Mouse (Mus musculus): Measurements from ENCODE around the gene Fhl3.

Fhl3 gene

GRCm38 (mm10) chr4:124685897-124686402 is 14.6 kb upstream of the Fhl3 start:
- Histone ChIP-seq H3K36me3 (ENCODE audit: insufficient read depth, low read length) (peaks cover 93% of the 10 kb centered on the region), H3K27me3 (ENCODE audit: insufficient read depth, low read length) (no peaks in the 10 kb centered on the region), H3K9me3 (ENCODE audit: low read length) (no peaks in the 10 kb centered on the region), H3K4me3 (replicated peaks; ENCODE audit: low read length) (no peak overlapping the region), H3K4me1 (replicated peaks; ENCODE audit: low read depth, low read length) (peaks cover 31% of the 10 kb centered on the region)
- no peak for TF ChIP-seq CTCF (conservative IDR thresholded peaks at IDR 0.05; ENCODE audit: low read length)
- no peak for TF ChIP-seq NANOG (IDR thresholded peaks at IDR 0.05; ENCODE audit: borderline replicate concordance, low read length)
- no peak for TF ChIP-seq POU5F1 (IDR thresholded peaks at IDR 0.05; ENCODE audit: borderline replicate concordance, low read length)

- Histone ChIP-seq H3K9me3 (ENCODE audit: low read length) (no peaks in the 10 kb centered on the region), H3K4me1 (replicated peaks; ENCODE audit: low read depth, low read length) (peaks cover 58% of the 10 kb centered on the region), H3K27me3 (ENCODE audit: insufficient read depth, low read length) (peaks cover 10% of the 10 kb centered on the region), H3K4me3 (replicated peaks; ENCODE audit: low read length) (no peak overlapping the region), H3K36me3 (ENCODE audit: insufficient read depth, low read length) (peaks cover 49% of the 10 kb centered on the region)
- no peak for TF ChIP-seq NANOG (IDR thresholded peaks at IDR 0.05; ENCODE audit: borderline replicate concordance, low read length)
These were observed 9.0 kb upstream of the Fhl3 start for GRCm38 (mm10) chr4:124691455-124691854.

- Histone ChIP-seq H3K4me1 (replicated peaks; ENCODE audit: low read depth, low read length) (peaks cover 51% of the 10 kb centered on the region), H3K27me3 (ENCODE audit: insufficient read depth, low read length) (peaks cover 10% of the 10 kb centered on the region), H3K4me3 (replicated peaks; ENCODE audit: low read length) (peak overlapping the region; percentile 96), H3K36me3 (ENCODE audit: insufficient read depth, low read length) (peaks cover 39% of the 10 kb centered on the region), H3K9me3 (ENCODE audit: low read length) (no peaks in the 10 kb centered on the region)
- TF ChIP-seq NANOG (IDR thresholded peaks at IDR 0.05; ENCODE audit: borderline replicate concordance, low read length) (no peak), POU5F1 (IDR thresholded peaks at IDR 0.05; ENCODE audit: borderline replicate concordance, low read length) (no peak), CTCF (conservative IDR thresholded peaks at IDR 0.05; ENCODE audit: low read length) (no peak)
These were observed 8.1 kb upstream of the Fhl3 start for GRCm38 (mm10) chr4:124692416-124692861.

- TF ChIP-seq POU5F1 (IDR thresholded peaks at IDR 0.05; ENCODE audit: borderline replicate concordance, low read length) (no peak), NANOG (IDR thresholded peaks at IDR 0.05; ENCODE audit: borderline replicate concordance, low read length) (no peak)
- Histone ChIP-seq H3K4me3 (replicated peaks; ENCODE audit: low read length) (peak within 1 kb of the TSS; percentile 96), H3K27me3 (ENCODE audit: insufficient read depth, low read length) (peaks cover 12% of the 10 kb centered on the region)
These were observed 7.2 kb upstream of the Fhl3 start, which contains the start of gene Utp11 for GRCm38 (mm10) chr4:124693135-124693894. Gene Utp11 (minus strand): TSS chr4:124693600.

GRCm38 (mm10) chr4:124694572-124694971 is 5.9 kb upstream of the Fhl3 start:
- Histone ChIP-seq H3K27me3 (ENCODE audit: insufficient read depth, low read length) (peaks cover 19% of the 10 kb centered on the region), H3K36me3 (ENCODE audit: insufficient read depth, low read length) (peaks cover 18% of the 10 kb centered on the region), H3K9me3 (ENCODE audit: low read length) (no peaks in the 10 kb centered on the region), H3K4me1 (replicated peaks; ENCODE audit: low read depth, low read length) (peaks cover 50% of the 10 kb centered on the region), H3K4me3 (replicated peaks; ENCODE audit: low read length) (no peak overlapping the region)
- TF ChIP-seq POU5F1 (IDR thresholded peaks at IDR 0.05; ENCODE audit: borderline replicate concordance, low read length) (no peak), NANOG (IDR thresholded peaks at IDR 0.05; ENCODE audit: borderline replicate concordance, low read length) (no peak)

More at GRCm38 (mm10) chr4:124693135-124693894, 7.2 kb upstream of the Fhl3 start, which contains the start of gene Utp11:
- H3K4me1 ChIP-seq (replicated peaks; ENCODE audit: low read depth, low read length), result peaks cover 45% of the 10 kb centered on the region
- H3K36me3 ChIP-seq (ENCODE audit: insufficient read depth, low read length), result peaks cover 30% of the 10 kb centered on the region
- H3K9me3 ChIP-seq (ENCODE audit: low read length), result no peaks in the 10 kb centered on the region

GRCm38 (mm10) chr4:124695786-124696516 is 4.5 kb upstream of the Fhl3 start:
- TF ChIP-seq CTCF (conservative IDR thresholded peaks at IDR 0.05; ENCODE audit: low read length) (no peak), POU5F1 (IDR thresholded peaks at IDR 0.05; ENCODE audit: borderline replicate concordance, low read length) (no peak), NANOG (IDR thresholded peaks at IDR 0.05; ENCODE audit: borderline replicate concordance, low read length) (no peak)
- peak overlapping the region; percentile 59 for H3K4me3 ChIP-seq (replicated peaks; ENCODE audit: low read length)
- H3K4me1 ChIP-seq (replicated peaks; ENCODE audit: low read depth, low read length), result peaks cover 56% of the 10 kb centered on the region
- H3K9me3 ChIP-seq (ENCODE audit: low read length), result no peaks in the 10 kb centered on the region
- peaks cover 8% of the 10 kb centered on the region for H3K36me3 ChIP-seq (ENCODE audit: insufficient read depth, low read length)
- H3K27me3 ChIP-seq (ENCODE audit: insufficient read depth, low read length), result peaks cover 19% of the 10 kb centered on the region

- H3K27me3 ChIP-seq (ENCODE audit: insufficient read depth, low read length), result peaks cover 23% of the 10 kb centered on the region
- no peak for TF ChIP-seq NANOG (IDR thresholded peaks at IDR 0.05; ENCODE audit: borderline replicate concordance, low read length)
- no peak for TF ChIP-seq CTCF (conservative IDR thresholded peaks at IDR 0.05; ENCODE audit: low read length)
- no peak for TF ChIP-seq POU5F1 (IDR thresholded peaks at IDR 0.05; ENCODE audit: borderline replicate concordance, low read length)
- H3K4me1 ChIP-seq (replicated peaks; ENCODE audit: low read depth, low read length), result peaks cover 64% of the 10 kb centered on the region
- H3K4me3 ChIP-seq (replicated peaks; ENCODE audit: low read length), result peak overlapping the region; percentile 91; the same call in 1 of the 2 replicates
- H3K9me3 ChIP-seq (ENCODE audit: low read length), result no peaks in the 10 kb centered on the region
- no peaks in the 10 kb centered on the region; the same call in 1 of the 2 replicates for H3K36me3 ChIP-seq (ENCODE audit: insufficient read depth, low read length)
These were observed 710 bp upstream of the Fhl3 start for GRCm38 (mm10) chr4:124699791-124700190.

- Histone ChIP-seq H3K9me3 (ENCODE audit: low read length) (no peaks in the 10 kb centered on the region), H3K36me3 (ENCODE audit: insufficient read depth, low read length) (peaks cover 8% of the 10 kb centered on the region), H3K27me3 (ENCODE audit: insufficient read depth, low read length) (peaks cover 17% of the 10 kb centered on the region), H3K4me1 (replicated peaks; ENCODE audit: low read depth, low read length) (peaks cover 66% of the 10 kb centered on the region), H3K4me3 (replicated peaks; ENCODE audit: low read length) (peak overlapping the region; percentile 91)
- no peak for TF ChIP-seq POU5F1 (IDR thresholded peaks at IDR 0.05; ENCODE audit: borderline replicate concordance, low read length)
- TF ChIP-seq CTCF (conservative IDR thresholded peaks at IDR 0.05; ENCODE audit: low read length), result no peak
- TF ChIP-seq NANOG (IDR thresholded peaks at IDR 0.05; ENCODE audit: borderline replicate concordance, low read length), result no peak
These were observed 748 bp downstream of the Fhl3 start for GRCm38 (mm10) chr4:124701052-124701845.
